Mouse (Mus musculus): ENCODE data around the gene Mtg2. TPM values are rescaled to one million over a fixed set of nuclear protein-coding genes. Genes with fewer than 3 reads are reported as not detected.
A peak's percentile ranks its signal among the peaks of the same experiment; 100 is the strongest.

Gene Mtg2
- polyA plus RNA-seq, 1 experiment from 2014 or later = 35.0 TPM

DNA sequence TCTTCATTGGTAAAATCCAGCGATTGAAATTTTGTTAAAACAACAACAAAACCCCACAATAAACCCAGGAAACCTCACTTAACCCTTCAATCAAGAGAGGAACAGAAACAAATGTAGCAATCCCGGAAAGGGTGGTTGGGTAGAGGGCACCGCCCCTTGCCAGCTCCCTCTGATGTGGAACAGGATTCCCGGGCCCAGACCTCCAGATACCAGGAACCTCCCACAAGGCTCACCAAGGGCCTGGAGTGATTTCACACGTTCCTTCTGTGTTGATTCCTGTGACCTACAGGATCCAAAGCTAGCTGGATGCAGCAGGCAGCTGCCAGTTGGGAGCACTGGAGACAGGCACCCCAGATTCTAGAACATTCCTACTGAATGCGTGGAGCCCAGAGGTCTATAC lies 30.0 kb upstream of the Mtg2 start:
- no peak for ATAC-seq (ENCODE audit: low FRiP score, low read depth)
- H3K27ac ChIP-seq (replicated peaks) = no peak overlapping the region
- H3K9ac ChIP-seq (replicated peaks) = peak overlapping the region; percentile 93; the same call in 1 of the 2 replicates
- WGBS = 62% methylated on average over 6 of the region's 6 CpGs
- peaks cover 37% of the 10 kb centered on the region for H3K4me1 ChIP-seq
- H3K36me3 ChIP-seq = peaks cover 40% of the 10 kb centered on the region
- H3K4me2 ChIP-seq (replicated peaks) = peak overlapping the region; percentile 79
- H3K27me3 ChIP-seq = no peaks in the 10 kb centered on the region
- H3K4me3 ChIP-seq = peak overlapping the region; percentile 98; the same call in 1 of the 2 replicates
- no peaks in the 10 kb centered on the region for H3K9me3 ChIP-seq

- Histone ChIP-seq H3K4me2 (replicated peaks) (peak overlapping the region; percentile 79), H3K36me3 (peaks cover 32% of the 10 kb centered on the region)
- under 1% methylated on average over 56 of the region's 66 CpGs for WGBS
Observed at GRCm38 (mm10) chr2:180041577-180042255, 28.7 kb upstream of the Mtg2 start.

GRCm38 (mm10) chr2:180042256-180042857 lies 28.0 kb upstream of the Mtg2 start, which contains the start of the genes Psma7 and Ss18l1:
Psma7 (minus strand) TSS chr2:180042433.
Ss18l1 (plus strand) TSS chr2:180042509.
- Histone ChIP-seq H3K9ac (replicated peaks) (peak within 1 kb of the TSS; percentile 93), H3K4me2 (replicated peaks) (peak within 1 kb of the TSS; percentile 79), H3K27me3 (no peaks in the 10 kb centered on the region), H3K9me3 (no peaks in the 10 kb centered on the region), H3K4me1 (peaks cover 37% of the 10 kb centered on the region), H3K27ac (replicated peaks) (peak within 1 kb of the TSS; percentile 97), H3K4me3 (peak within 1 kb of the TSS; percentile 98), H3K36me3 (peaks cover 26% of the 10 kb centered on the region)
- ATAC-seq (ENCODE audit: low FRiP score, low read depth) = peak; percentile 94
- WGBS = under 1% methylated on average over 73 of the region's 78 CpGs

More at GRCm38 (mm10) chr2:180041577-180042255, 28.7 kb upstream of the Mtg2 start:
- ATAC-seq (ENCODE audit: low FRiP score, low read depth) = peak; percentile 65
- H3K27ac ChIP-seq (replicated peaks) = peak overlapping the region; percentile 97
- no peaks in the 10 kb centered on the region for H3K27me3 ChIP-seq
- no peaks in the 10 kb centered on the region for H3K9me3 ChIP-seq
- H3K4me1 ChIP-seq = peaks cover 37% of the 10 kb centered on the region
- H3K4me3 ChIP-seq = peak overlapping the region; percentile 98
- H3K9ac ChIP-seq (replicated peaks) = peak overlapping the region; percentile 93

DNA sequence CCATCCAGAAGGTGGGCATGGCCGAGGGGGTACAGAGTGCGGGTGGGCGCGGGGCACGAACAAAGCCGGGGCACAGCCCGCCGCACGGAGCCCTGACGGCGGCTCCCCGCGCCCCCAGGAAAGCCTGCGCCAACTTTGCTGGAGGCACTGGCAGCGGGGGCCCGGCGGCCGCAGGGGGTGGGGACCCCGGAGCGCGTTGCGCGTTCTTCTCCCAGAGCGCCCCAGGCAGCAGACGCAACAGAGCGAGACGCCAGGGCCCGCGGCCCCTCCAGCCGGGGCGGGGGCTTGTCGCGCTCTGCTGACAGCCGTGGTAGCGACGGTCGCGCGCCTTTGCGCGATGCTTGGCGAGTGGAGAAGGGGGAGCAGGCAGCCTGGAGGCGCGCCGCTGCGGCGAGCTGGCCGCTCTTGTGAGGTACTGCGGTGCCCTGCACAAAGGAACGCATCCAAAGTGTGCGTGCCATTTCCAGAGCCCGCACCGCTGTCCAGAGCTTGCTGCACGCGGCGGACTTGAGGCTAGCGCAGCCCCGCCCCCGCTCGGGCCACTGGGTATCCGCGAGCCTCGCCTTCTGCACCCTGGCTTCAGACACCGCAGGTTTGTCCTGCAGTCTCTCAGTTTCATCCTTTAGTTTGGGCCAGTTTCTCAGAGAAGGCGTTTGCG lies 27.4 kb upstream of the Mtg2 start:
- peak overlapping the region; percentile 93 for H3K9ac ChIP-seq (replicated peaks)
- H3K36me3 ChIP-seq = peaks cover 26% of the 10 kb centered on the region
- H3K4me1 ChIP-seq = peaks cover 37% of the 10 kb centered on the region
- WGBS = under 1% methylated on average over 62 of the region's 66 CpGs
- peak overlapping the region; percentile 97 for H3K27ac ChIP-seq (replicated peaks)
- H3K27me3 ChIP-seq = no peaks in the 10 kb centered on the region
- ATAC-seq (ENCODE audit: low FRiP score, low read depth) = peak; percentile 48
- no peaks in the 10 kb centered on the region for H3K9me3 ChIP-seq
- peak overlapping the region; percentile 79 for H3K4me2 ChIP-seq (replicated peaks)
- H3K4me3 ChIP-seq = peak overlapping the region; percentile 98

DNA sequence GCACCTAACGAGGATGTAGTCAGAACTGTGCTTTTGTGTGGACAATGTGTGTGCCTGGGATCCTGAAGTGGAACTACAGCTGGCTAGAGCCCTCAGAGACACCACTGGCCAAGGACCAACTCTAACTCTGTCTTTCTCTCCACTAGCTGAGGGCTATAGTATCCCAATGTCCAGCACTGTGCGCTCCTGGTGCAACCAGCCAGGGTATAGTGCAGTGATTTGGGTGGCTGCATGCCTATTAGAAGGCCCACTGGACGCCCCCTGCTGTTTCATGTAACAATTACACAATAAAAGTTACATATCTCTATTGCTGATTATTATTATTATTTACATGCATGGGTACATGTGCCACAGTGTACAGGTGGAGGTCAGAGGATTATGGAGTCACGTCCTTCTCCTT lies 25.1 kb upstream of the Mtg2 start:
- peaks cover 28% of the 10 kb centered on the region for H3K4me1 ChIP-seq
- H3K4me2 ChIP-seq (replicated peaks) = no peak overlapping the region
- no peak overlapping the region for H3K27ac ChIP-seq (replicated peaks)
- peaks cover 11% of the 10 kb centered on the region for H3K36me3 ChIP-seq
- no peak overlapping the region for H3K9ac ChIP-seq (replicated peaks)
- no peak overlapping the region for H3K4me3 ChIP-seq
- H3K27me3 ChIP-seq = no peaks in the 10 kb centered on the region
- H3K9me3 ChIP-seq = no peaks in the 10 kb centered on the region
- no peak for ATAC-seq (ENCODE audit: low FRiP score, low read depth)
- 64% methylated on average over 4 of the region's 4 CpGs for WGBS

GRCm38 (mm10) chr2:180047580-180047979 lies 22.8 kb upstream of the Mtg2 start:
- peaks cover 14% of the 10 kb centered on the region for H3K36me3 ChIP-seq
- no peaks in the 10 kb centered on the region for H3K27me3 ChIP-seq
- peaks cover 19% of the 10 kb centered on the region for H3K4me1 ChIP-seq
- no peak for ATAC-seq (ENCODE audit: low FRiP score, low read depth)
- no peaks in the 10 kb centered on the region for H3K9me3 ChIP-seq
- H3K4me3 ChIP-seq = no peak overlapping the region
- H3K9ac ChIP-seq (replicated peaks) = no peak overlapping the region
- H3K27ac ChIP-seq (replicated peaks) = no peak overlapping the region
- WGBS = 90% methylated on average over 3 of the region's 3 CpGs
- H3K4me2 ChIP-seq (replicated peaks) = no peak overlapping the region

GRCm38 (mm10) chr2:180047980-180048635 lies 22.3 kb upstream of the Mtg2 start:
- Histone ChIP-seq H3K36me3 (peaks cover 18% of the 10 kb centered on the region), H3K27ac (replicated peaks) (no peak overlapping the region), H3K4me2 (replicated peaks) (no peak overlapping the region), H3K4me1 (peaks cover 19% of the 10 kb centered on the region), H3K27me3 (no peaks in the 10 kb centered on the region), H3K9me3 (no peaks in the 10 kb centered on the region), H3K4me3 (no peak overlapping the region), H3K9ac (replicated peaks) (no peak overlapping the region)
- no peak for ATAC-seq (ENCODE audit: low FRiP score, low read depth)
- 95% methylated on average over 18 of the region's 18 CpGs for WGBS

DNA sequence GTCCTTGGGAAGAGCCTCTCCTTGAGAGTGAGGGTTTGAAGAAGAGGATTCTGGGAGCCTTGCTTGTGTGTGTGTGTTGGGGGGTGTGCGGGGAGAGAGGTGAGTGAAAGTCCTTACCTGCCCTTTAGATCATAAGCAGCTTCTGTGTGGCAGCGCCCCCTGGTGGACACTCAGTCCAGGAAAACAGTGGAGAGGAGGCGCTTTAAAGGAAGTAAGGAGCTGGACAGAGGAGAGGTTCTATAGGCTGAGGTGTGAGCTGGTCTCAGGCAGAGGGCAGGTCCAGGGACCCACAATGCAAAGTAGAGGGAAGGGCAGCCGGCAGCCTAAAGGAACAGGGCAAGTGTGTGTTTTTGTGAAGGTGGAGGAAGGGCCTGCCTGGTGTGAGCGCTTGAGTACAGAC lies 19.4 kb upstream of the Mtg2 start:
- WGBS = 30% methylated on average over 5 of the region's 5 CpGs
- Histone ChIP-seq H3K27ac (replicated peaks) (no peak overlapping the region), H3K9ac (replicated peaks) (no peak overlapping the region)

GRCm38 (mm10) chr2:180051986-180052733 lies 18.2 kb upstream of the Mtg2 start:
- H3K9me3 ChIP-seq = no peaks in the 10 kb centered on the region
- H3K4me3 ChIP-seq = no peak overlapping the region
- no peaks in the 10 kb centered on the region for H3K27me3 ChIP-seq
- H3K4me1 ChIP-seq = no peaks in the 10 kb centered on the region
- no peak overlapping the region for H3K9ac ChIP-seq (replicated peaks)
- H3K4me2 ChIP-seq (replicated peaks) = no peak overlapping the region
- H3K36me3 ChIP-seq = peaks cover 52% of the 10 kb centered on the region
- no peak overlapping the region for H3K27ac ChIP-seq (replicated peaks)
- 89% methylated on average over 14 of the region's 14 CpGs for WGBS
- ATAC-seq (ENCODE audit: low FRiP score, low read depth) = no peak

More for the DNA sequence above, 19.4 kb upstream of the Mtg2 start:
- H3K4me1 ChIP-seq = no peaks in the 10 kb centered on the region
- H3K27me3 ChIP-seq = no peaks in the 10 kb centered on the region
- H3K36me3 ChIP-seq = peaks cover 46% of the 10 kb centered on the region
- no peak overlapping the region for H3K4me2 ChIP-seq (replicated peaks)
- H3K9me3 ChIP-seq = no peaks in the 10 kb centered on the region
- H3K4me3 ChIP-seq = no peak overlapping the region
- peak; percentile 57 for ATAC-seq (ENCODE audit: low FRiP score, low read depth)

- ATAC-seq (ENCODE audit: low FRiP score, low read depth) = no peak
- Histone ChIP-seq H3K27ac (replicated peaks) (no peak overlapping the region), H3K4me2 (replicated peaks) (no peak overlapping the region), H3K27me3 (no peaks in the 10 kb centered on the region), H3K4me1 (no peaks in the 10 kb centered on the region), H3K4me3 (no peak overlapping the region), H3K9ac (replicated peaks) (no peak overlapping the region), H3K9me3 (no peaks in the 10 kb centered on the region), H3K36me3 (peaks cover 55% of the 10 kb centered on the region)
- WGBS = 96% methylated on average over 9 of the region's 9 CpGs
Observed at GRCm38 (mm10) chr2:180053001-180053400, 17.4 kb upstream of the Mtg2 start.

DNA sequence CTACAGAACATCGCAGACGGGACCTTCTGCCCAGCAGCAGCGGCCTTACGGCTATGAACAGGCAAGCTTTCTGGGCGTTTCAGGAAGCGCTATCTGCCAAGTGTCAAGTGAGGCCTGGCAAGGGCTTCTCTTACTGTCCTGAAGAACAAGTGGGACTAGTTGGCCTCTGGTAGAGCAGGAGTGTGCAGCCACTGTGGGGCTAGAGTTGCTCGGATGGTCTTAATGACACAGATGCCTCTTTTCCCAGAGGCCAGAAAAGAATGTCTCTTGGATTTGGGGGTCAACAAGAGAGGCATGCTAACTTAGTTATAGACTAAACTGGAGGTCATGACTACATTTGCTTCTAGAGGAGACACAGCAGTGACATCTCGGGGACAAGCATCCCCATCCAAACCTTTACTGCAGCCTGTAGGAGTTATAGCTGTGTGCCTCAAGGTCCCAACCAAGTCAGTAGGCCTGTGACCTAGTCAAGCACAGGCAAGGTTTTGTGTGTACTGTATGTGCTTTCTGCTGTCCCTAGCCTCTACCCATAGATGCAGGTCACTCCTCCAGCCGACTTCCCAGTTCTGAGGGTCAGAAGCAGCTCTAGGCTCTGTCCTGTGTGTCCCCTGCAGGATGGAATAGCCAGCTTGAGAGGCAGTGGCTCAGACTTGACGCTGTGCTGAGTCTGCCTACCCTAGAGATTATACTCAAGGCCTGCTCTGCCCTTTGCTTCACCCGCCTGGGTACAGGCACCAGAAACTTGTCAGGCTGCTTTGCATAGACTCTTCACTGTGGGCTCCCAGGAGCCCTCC lies 6.9 kb upstream of the Mtg2 start:
- no peaks in the 10 kb centered on the region for H3K9me3 ChIP-seq
- H3K9ac ChIP-seq (replicated peaks) = no peak overlapping the region
- ATAC-seq (ENCODE audit: low FRiP score, low read depth) = no peak
- H3K27ac ChIP-seq (replicated peaks) = no peak overlapping the region
- WGBS = 95% methylated on average over 11 of the region's 11 CpGs
- no peaks in the 10 kb centered on the region for H3K27me3 ChIP-seq
- H3K4me3 ChIP-seq = no peak overlapping the region
- H3K4me1 ChIP-seq = no peaks in the 10 kb centered on the region
- peaks cover 78% of the 10 kb centered on the region for H3K36me3 ChIP-seq
- H3K4me2 ChIP-seq (replicated peaks) = no peak overlapping the region

Measured in midbrain, embryonic 12.5 days (tissue).